Mouse (Mus musculus) adrenal gland, adult 8-10 months (tissue): Measurements from ENCODE around the gene Anp32e. TPM values are rescaled to one million over a fixed set of nuclear protein-coding genes. Genes with fewer than 3 reads are reported as not detected.
"Not testable (repeated sequence)": the region's sequence is repeated elsewhere in the genome, so short reads cannot be mapped to it uniquely, and the experiment has no call there.

Source experiments
- DNase-seq: peaks from one replicate; pipeline ENCODE4 v3.0.0; 2022
- total RNA-seq, 4 experiments: library from RNA; stranded (reverse); gene quantifications; 2 replicates each; pipeline ENCODE4 v1.2.4; 2022

The Anp32e gene
- total RNA-seq, 4 experiments from 2014 or later = 83.8 to 94.0 (median 88.4) TPM

- no peak for DNase-seq
These were observed 24.5 kb upstream of the Anp32e start, which contains the start of gene Car14 for GRCm38 (mm10) chr3:95904568-95904967. Gene Car14, minus strand, starts transcription at chr3:95904691.

GRCm38 (mm10) chr3:95905146-95905939 is 23.7 kb upstream of the Anp32e start:
- DNase-seq = no peak

- no peak for DNase-seq
These were observed 23.0 kb upstream of the Anp32e start for GRCm38 (mm10) chr3:95905940-95906492.

GRCm38 (mm10) chr3:95906860-95907259 is 22.2 kb upstream of the Anp32e start:
- DNase-seq = no peak

GRCm38 (mm10) chr3:95907613-95908012 is 21.4 kb upstream of the Anp32e start:
- no peak for DNase-seq

GRCm38 (mm10) chr3:95914706-95915105 is 14.3 kb upstream of the Anp32e start:
- DNase-seq = no peak

- no peak for DNase-seq
These were observed 12.3 kb upstream of the Anp32e start for GRCm38 (mm10) chr3:95916760-95917159.

- not testable (repeated sequence) for DNase-seq
These were observed 8.5 kb upstream of the Anp32e start for GRCm38 (mm10) chr3:95920532-95920931.

GRCm38 (mm10) chr3:95923429-95923828 is 5.6 kb upstream of the Anp32e start:
- not testable (repeated sequence) for DNase-seq

GRCm38 (mm10) chr3:95924185-95924584 is 4.9 kb upstream of the Anp32e start:
- no peak for DNase-seq

GRCm38 (mm10) chr3:95925087-95925486 is 4.0 kb upstream of the Anp32e start:
- DNase-seq = no peak

GRCm38 (mm10) chr3:95928261-95928657 is 787 bp upstream of the Anp32e start:
- no peak for DNase-seq

- no peak for DNase-seq
These were observed 780 bp downstream of the Anp32e start for GRCm38 (mm10) chr3:95929581-95930470.

GRCm38 (mm10) chr3:95930471-95930789 is 1.4 kb downstream of the Anp32e start:
- no peak for DNase-seq

- DNase-seq = no peak
These were observed 2.4 kb downstream of the Anp32e start for GRCm38 (mm10) chr3:95931471-95931870.

- DNase-seq = no peak
These were observed 3.1 kb downstream of the Anp32e start for GRCm38 (mm10) chr3:95932157-95932556.

- no peak for DNase-seq
These were observed 3.5 kb downstream of the Anp32e start for GRCm38 (mm10) chr3:95932566-95932965.

GRCm38 (mm10) chr3:95933111-95933750 is 4.2 kb downstream of the Anp32e start:
- DNase-seq = no peak

GRCm38 (mm10) chr3:95934448-95934847 is 5.4 kb downstream of the Anp32e start:
- DNase-seq = no peak

- DNase-seq = peak; percentile 50
These were observed 9.2 kb downstream of the Anp32e start for GRCm38 (mm10) chr3:95938217-95938616.

GRCm38 (mm10) chr3:95938835-95939234 is 9.8 kb downstream of the Anp32e start:
- no peak for DNase-seq

GRCm38 (mm10) chr3:95942749-95943148 is 13.7 kb downstream of the Anp32e start:
- DNase-seq = no peak

- DNase-seq = no peak
These were observed 14.2 kb downstream of the Anp32e start for GRCm38 (mm10) chr3:95943226-95943625.
